Mouse (Mus musculus): ENCODE measurements at regions not wholly inside any gene's neighbourhood (a gene's known extent, or its start where the extent isn't known, plus 50 kb on each side); places are given as distances from the start of the nearest gene placed in this dataset.

DNA sequence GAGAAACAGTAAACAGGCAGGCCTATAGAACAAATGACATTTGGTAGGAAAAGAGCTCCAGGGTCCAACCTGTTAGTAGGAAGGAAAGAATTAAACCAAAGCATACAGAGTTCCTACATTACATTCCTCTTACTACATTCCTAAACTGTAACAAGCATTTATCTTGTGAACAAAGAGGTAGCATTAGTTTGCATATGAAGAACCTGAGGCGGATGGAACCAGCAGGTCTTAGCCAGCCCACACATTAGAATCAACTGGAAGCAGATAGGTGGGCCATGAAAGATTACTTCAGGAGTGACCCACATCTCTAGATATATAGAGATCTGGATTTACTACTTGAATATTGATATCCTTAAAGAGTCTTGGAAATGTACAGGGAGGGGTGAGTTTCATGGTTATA is 238.8 kb downstream of the Klf5 start:
- DNase-seq, result no peak

DNA sequence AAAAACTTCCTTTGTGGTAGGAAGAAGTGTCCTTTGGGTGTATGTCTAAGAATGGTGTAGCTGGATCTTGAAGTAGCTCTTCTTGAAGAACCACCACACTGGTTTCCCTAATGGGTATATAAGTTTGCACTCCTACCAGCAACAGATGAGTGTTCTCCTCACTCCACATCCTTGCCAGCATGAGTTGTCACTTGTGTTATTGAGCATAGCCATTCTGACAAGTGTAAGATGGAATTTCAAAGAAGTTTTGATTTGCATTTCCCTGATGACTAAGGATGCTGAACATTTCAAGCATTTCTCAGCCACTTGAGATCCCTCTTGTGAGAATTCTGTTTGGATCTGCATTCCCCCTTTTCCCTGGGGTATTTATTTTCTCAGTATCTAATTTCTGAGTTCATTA is 243.2 kb downstream of the Klf5 start:
- no peak for DNase-seq

DNA sequence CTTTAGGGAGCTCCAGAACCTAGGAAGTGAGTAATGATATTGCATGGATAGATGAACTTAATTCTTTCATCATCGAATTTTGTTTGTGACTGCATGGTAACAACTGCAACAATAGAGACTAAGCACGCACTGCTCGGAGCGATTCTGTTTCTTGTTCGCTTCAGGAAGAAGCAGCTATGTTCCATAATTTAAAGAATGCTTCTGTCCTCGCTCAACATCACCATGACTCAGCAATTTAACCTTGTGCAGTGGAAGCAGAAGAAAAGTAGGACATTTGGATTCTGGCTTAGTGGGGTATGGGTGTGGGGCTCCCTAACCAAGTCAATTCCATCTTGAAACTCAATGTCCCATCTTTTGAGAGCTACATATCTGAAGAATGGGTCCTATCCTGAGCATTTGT is 249.4 kb downstream of the Klf5 start:
- DNase-seq, result no peak

DNA sequence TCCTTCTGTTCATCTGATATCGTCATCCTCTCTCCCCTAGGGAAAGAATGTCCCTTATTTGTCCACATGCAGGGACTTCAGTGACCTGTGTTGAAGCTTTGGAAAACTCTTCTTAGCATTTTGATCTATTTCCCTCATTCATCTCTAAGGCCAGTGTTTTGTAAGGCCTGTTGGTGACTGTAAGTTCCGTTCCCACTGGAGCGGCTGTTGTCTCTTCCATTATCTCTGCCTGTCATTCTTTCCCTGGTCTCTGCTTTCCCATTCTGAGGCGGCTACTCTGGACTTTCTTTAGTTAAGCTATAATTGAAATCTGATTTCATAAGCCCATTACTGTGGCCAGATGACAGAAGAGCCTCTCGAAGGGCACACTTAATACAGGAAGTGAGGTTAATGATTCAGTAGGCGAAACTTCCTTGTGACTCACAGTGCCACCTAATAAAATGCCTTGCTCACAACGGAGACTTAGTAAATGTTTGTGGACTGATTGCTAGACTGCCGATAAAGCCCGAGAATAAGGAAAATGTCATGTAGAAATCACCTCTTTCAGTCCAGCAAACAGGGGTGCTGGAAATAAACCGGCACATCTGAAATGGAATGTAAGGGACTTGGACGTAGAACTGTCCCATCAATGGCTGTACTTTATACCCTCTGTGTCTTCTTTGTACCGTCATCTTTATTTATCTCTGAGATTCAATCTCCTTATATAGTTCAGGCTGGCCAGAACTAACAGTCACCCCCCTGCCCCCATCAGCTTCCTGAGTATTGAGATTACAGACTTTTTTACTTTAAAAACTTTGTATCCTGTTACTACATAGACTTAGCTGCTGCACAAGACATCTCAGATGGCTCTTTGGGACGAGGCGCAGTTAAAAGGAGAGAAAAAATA is 250.1 kb downstream of the Klf5 start:
- DNase-seq, result no peak

DNA sequence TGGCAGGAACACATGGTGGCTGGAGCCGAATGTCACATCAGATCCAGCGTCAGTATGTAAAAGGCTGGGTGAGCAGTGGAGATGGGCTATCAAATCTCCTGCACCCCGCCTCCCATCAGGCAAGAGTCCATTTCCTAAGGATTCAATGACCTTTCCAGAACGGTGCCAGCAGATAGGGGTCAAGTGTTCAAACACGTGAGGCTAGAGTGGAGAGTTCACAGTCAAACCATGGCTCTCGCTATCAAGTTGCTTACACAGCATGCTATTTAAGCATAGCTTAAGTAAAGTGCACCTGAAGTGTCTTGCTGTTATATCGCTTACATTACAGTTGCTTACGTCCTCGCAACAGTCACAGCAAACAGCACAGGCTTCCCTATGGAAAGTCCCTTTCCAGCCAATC is 265.5 kb downstream of the Klf5 start:
- no peak for DNase-seq

DNA sequence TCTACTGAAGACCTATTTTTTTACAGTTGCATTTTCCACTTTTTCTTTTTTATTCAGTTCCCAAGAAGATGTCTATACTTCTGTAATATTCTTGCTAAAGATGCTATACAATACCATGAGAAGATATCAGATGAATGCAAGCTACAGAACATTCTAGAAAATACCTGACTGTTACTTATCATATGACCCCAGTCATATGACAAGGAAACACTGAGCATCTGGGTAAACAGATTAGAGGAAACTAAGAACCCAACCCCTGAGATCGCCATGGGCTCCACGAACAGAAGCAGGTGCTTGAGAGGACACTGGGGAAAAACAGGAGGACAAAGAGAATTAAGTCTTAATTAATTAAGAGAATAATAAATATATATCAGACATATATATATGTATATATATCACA is 275.7 kb downstream of the Klf5 start:
- DNase-seq, result no peak

DNA sequence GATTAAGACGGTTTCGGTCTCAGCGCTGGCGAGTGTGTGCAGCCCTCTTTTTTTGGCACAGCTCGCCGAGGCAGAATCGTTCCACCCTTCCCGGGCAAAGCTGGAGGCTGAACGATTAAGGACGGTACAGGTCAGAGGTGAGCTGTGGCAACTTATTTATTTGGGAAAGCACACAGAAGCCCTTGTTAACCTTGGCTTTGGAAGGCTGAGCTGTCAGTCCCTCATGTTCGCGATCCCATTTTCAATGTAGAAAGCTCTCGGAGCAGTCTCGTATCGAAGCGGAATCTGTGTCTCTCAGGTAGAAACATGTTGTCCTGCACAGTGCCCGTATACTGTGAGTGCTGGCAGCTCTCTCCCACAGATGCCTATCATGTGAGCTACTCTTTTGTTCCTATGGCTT is 280.2 kb downstream of the Klf5 start:
- DNase-seq, result no peak

DNA sequence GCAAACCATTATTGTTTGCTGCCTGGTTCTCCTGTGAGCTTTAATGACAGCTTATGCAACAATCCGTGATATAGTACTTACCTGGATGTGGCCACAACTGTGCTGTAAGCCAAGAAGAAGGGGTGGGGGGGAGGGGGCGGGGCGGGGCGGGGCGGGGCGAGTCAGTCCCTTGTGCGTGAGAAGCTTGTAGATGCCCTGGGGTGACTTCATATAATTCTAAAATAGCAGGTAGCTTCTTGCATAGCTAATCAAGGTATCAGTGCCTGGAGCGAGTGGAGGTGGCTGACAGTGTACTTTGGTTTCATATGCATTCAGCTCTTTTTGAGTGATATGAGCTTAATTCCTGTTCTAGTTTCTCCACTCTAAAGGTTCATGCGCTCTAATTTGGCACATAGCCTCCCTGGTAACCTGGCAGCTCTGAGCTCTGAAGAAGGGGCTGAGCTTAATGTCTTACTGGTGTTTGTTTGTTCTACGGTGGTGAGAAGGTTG is 280.8 kb downstream of the Klf5 start:
- no peak for DNase-seq

DNA sequence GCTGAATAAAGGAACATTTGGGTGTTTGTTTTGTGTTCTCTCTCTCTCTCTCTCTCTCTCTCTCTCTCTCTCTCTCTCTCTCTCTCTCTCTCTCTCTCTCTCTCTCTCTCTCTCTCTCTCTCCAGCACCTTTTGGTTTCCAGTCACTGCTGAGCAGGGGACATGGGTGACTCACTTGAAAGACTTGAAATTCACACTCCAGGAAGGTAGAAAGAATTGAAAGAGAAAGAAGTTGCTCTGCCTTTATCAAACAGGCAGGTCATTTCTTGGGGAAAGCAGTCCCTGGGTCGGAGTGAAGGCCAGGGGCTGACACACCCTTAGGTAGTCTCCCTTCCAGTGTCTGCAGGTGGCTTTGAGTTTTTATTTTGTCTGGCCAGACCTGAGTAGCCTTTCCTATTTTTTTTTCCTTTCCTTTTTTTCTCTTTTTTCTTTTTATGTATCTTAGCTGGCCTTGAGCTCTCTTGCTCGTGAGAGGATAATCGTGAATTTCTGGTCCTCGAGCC is 281.3 kb downstream of the Klf5 start:
- no peak for DNase-seq

DNA sequence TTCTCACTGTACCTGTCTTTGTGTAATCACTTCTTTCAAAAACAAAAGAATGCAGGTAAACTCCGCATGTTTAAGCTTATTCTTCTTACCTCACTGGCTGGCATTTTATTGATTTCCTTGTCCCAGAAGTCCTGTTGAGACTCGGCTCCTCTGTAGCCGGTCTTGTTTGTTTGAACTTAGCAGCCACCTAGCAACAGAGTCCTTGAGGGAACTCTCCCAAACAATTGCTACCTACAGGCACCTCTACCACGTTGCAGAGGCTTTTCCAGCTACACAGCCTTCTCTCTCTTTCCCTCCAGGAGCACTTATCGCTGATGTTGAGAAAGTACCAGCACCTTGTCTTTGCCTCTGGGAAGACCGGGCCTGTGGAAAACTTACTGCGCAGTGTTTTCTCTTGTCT is 285.7 kb downstream of the Klf5 start:
- DNase-seq, result no peak

DNA sequence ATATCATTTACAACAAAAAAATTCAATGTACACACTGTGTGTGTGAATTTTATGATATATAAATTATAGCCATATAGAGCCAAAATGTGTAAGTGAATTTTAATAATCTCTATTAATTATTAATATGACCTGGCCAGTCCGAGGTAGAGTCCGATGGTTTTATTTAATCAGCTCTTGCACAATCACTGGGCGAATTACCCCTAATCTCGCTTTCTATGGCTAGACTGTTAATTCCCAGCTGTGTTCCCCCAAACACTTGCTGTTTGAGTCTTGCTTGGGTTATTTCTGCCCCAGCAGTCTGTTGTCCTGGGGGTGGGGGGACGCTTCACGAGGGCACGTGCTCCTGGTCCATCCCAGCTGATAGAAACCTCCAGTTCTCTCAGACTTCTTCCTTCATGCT is 287.5 kb downstream of the Klf5 start:
- no peak for DNase-seq

DNA sequence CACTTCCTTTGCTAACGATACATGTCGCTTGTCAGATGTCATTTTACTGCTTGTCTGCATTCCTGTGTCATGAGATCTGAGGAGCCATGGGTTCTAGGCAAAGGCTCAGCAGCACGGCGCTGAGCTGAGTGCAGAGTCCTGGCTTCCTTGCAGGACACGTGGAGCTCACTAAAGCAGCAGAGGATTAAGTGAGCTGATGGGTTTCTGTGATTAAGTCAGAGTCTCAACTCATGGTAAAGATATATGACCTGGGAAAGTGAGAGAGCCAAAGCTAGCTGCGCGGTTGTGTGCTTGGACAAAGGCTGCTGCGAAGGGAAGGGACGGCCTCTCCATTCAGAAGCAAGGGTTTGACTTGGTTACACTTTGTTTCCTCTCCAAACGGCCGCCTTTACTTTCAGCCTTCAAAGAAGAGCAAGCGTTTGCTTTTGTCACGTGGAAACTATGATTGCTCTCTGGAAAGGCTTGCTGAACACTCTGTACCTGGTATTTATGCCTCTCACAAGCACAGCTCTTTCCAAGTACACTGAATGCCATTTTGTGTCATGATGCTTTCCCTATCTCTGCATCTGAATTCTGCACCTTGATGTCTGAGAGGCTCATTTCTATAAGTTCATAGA is 292.5 kb downstream of the Klf5 start:
- no peak for DNase-seq

DNA sequence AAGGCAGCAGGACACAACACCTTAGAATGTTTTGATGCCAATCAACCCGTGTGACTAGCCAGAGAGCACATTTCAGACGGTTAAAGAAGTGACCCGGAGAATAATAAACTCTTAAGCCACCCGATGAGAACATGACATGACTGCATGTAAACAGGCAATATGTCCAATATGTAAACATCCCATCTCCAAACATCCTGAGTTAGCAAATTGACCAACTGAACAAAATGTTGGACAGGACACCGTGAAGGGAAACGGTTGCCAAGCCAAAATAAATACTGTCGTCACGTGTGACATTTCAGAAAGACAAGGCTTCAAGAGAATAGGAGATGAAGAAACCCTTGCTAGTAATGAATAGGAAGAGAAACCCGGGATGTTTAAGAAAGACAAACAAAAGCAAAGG is 294.4 kb downstream of the Klf5 start:
- DNase-seq, result no peak

DNA sequence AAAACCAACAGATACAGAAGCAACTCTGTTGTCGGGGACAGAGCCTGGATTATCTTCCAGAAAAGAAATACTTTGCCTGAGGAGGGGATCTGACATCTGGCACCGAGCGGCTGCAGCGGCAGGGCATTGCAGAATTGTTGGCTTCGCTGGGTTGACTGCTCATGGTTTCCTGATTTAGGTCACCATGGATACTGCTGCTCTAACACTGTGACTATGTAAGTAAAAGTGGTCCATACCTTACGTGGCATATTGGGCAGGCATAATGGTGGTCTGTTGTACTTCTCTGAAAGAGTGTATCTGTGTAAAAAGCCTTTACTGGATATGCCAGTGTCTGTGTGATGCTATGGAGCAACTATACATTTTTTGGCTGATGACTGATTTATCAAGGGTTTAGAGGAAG is 295.4 kb downstream of the Klf5 start:
- DNase-seq, result no peak

DNA sequence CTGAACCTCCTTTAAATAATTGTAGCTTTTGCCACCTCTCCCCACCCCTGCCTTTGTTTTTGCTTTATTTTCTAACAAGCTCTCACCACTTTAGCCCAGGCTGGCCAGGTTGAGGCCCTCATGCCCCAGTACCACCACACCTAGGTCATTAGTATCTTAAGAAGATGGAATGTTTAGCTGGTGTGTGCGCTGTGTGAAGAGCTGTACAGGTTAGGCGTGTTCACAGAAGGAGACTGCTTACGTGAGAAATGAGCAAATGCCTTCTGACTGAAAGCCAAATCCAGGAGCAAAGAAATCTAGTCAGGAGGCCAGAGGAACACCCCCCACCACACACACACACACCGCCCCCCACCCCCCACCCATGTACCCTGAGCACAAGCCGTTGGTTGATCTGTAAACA is 303.4 kb downstream of the Klf5 start:
- DNase-seq, result no peak

DNA sequence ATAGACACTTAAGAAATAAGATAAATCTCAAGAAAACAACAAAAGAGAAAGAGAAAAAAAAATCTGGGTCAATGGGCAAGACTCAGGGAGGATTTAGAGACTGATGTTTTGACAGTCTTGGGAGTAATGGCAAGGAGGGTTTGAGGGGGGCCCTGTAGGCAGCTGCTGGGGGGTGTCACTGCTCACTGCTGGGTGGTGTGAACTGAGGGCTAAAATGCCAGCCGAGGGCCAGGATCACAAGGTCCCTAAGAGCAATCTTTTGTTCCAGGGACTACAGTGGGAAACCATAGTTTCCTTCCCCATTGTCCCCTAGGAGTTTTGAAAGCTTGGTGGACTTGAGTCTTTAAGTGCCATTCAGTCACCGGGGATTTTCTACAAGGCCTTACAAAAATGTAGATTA is 304.8 kb downstream of the Klf5 start:
- no peak for DNase-seq

DNA sequence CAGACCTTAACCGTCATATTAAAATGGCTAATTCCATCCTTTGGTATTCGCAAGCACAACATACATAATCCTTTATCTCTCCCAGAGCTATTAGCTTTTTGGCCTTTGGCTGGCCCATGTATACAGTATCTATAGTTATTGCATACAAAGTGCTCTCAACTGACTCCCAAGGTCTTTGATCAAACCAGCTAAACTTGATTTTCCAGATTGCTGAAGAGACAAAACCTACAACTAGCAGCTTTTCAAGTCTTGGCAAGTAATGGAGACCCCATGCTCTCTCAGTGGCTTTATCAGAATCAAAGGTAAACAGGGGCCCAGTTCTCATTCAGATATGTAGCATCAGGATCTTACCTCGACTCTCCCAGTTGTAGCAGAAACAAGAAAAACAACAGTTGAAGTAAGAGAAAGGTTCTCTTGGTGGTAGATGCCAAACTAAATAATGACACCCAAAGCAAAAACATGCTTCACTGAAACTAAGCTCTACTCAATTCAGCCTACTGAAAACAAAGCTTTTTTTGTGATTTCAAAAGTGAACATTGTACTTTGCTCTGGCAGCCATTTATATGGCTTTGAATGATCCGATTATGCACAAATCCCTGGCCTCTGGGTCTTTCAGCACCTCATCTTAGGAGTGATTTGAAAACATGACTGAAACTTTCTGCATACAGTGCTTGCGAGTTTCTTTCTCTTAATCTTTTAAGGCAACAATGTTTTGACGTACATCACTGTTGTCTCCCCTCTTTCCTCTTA is 307.0 kb downstream of the Klf5 start:
- DNase-seq, result no peak

DNA sequence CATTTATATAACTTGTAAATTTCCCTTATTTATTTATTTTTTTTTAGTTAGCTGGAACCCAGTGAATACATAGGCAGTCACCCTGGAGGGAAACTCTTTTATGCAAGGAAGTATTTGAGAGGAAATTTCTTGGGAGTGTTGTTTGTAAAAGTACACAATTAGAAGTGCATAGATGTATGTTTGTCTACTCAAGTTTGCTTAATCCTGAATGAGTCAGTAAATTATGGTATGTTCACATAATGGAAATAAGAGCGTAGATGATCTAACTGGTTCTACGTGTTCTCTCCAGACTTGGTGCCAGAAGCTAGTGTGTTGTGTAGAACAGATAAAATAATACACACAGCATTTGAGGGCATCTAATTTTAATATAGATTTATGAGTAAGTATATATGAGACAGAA is 310.5 kb downstream of the Klf5 start:
- no peak for DNase-seq

DNA sequence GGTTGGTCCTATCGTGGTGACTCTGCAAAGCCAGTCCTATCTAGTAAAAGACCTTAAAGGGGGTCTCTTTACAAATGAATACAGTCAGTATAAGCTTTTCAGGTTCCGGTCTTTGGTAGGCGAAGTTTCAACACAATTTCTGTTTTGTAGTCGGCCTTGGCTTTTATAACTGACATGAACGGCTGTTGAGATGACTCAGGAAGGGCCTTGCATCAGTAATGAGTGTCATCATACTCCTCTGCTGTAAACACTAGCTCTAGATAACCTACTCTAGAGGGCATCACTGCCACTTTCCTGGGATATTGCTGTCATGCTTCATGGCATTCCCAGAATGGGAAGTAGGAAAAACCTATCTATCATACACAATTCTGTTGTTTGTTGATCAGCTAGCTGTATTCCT is 312.9 kb downstream of the Klf5 start:
- no peak for DNase-seq

DNA sequence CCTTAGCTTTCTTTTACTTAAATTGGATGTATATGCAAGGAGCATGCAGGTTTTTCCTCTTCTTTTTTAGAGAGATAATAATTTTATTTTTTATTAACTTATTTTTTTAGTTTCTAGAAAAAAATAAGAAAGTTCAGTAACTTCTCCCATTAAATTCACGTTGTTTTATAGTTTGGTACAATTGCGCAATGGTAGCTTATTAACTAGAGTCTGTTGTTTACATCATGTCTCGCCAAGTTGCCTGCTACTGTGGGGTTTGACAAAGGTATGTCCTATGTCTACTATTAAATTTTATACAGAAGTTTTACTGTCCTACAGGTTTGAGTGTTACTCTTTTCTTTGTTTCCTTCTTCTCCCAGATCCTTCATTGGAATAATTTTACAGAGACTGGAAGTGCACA is 313.6 kb downstream of the Klf5 start:
- no peak for DNase-seq

DNA sequence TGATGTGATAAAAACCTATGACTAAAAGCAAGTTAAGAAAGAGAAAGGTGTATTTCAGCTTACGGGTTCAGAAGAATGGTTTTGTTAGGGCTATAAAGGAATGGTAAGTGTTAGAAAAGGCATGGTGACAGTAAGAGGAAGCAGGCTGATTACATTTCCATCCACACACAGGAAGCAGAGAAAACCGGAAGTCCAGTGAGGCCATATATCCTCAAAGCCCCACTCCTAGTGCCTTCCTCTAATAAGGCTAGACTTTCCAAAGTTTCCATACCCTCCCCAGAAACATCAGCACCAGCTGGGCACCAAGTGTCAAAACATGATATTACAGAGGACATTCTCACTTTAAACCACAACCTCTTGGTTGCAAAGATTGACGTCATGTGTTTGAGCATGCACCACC is 316.3 kb downstream of the Klf5 start:
- DNase-seq, result no peak

DNA sequence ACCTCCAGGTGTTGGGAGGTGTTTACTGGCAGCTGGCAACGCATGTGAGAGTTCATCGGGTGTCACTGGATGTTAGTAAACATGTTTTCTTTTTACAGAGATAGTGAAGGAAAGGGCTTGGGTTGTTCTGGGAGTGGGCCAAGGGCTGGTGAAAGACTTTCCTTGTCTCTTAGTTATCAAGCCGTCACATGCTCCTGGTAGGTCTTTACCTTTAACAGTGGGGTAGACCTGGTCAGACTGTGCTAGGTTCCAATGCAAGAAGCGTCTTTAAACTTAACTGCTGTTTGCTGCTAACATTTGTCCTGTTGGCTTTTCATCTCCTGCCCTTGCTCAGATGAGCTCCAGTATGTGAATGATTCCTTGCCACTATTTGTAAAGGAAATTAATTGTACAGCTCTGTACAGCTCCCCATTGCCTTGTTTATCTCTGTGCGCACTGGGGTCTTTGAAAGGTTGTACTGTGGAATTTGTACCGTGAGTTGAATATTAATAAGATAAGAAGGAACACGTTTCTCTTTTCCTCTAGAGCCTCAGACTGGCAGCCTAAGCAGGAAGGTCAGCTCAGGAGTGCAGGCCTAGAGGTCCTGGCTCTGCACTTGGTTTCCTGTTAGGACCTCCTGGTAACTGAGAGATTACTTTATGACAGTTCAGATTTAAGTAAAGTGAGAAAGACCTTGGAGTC is 318.3 kb downstream of the Klf5 start:
- DNase-seq, result no peak

DNA sequence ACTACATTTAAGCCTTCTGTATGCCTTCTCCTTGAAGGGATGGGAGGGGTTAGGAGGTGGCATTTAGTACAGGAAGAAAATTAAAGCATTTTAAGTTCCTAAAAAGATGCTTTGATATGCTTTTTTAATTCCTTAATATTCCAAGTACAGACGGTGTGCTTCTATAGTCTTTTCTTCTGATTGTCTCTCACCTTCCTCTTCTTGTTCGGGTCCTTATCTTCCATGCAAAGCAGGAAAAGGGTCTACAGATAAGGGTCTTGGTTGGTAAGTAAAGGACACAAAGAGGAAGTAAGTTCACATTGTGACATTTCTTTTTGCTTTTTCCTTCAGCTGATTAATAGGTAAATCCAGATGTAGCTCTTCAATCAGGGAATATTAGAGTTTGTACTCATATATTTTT is 318.9 kb downstream of the Klf5 start:
- DNase-seq, result no peak
